Mouse (Mus musculus): ENCODE measurements around the gene Aatk.

DNA sequence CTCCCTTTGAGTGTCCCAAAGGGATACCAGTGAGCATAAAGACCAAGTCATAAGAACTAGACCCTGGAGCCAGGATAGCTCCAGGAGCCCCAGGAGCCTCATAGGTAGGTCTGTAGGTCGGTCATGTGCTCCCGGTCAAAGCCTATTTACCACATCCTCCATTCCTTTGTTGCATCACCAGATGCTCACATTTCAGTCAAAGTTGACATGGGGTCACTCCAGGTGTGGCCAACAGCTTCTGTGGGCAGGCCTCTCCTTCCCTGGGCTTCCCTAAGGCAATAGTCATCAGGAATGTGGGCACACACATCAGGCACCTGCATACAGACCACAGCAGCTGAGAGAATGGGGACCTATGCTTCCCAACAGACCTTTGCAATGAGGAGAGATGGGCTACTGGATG, 79.1 kb downstream of the Aatk start:
- TF ChIP-seq ZC3H11A (IDR thresholded peaks at IDR 0.05; ENCODE audit: borderline replicate concordance, low read depth, low read length) (no peak), MAFK (IDR thresholded peaks at IDR 0.05; ENCODE audit: insufficient read depth, low read depth, low read length) (no peak), HCFC1 (IDR thresholded peaks at IDR 0.05; ENCODE audit: borderline replicate concordance, insufficient read depth, low read length) (no peak), ZNF384 (IDR thresholded peaks at IDR 0.05; ENCODE audit: low read depth, low read length) (no peak), CHD2 (IDR thresholded peaks at IDR 0.05; ENCODE audit: low read depth, low read length) (no peak)

Data from ES-E14 (cell line).